Mouse (Mus musculus) leukemia stem cell, adult 10-12 weeks (primary cell): ENCODE measurements around the gene Nfe2. TPM values are rescaled to one million over a fixed set of nuclear protein-coding genes. Genes with fewer than 3 reads are reported as not detected.

ENCODE experiments used
- polyA plus RNA-seq: library from polyadenylated mRNA; stranded (reverse); fragments of >175 nt; gene quantifications from 2 replicates; pipeline ENCODE4 v1.2.3, GENCODE M21; 2012; ENCODE audit warnings: low replicate concordance

Gene Nfe2
- polyA plus RNA-seq: 83.4 and 89.7 TPM in 2 replicates

DNA sequence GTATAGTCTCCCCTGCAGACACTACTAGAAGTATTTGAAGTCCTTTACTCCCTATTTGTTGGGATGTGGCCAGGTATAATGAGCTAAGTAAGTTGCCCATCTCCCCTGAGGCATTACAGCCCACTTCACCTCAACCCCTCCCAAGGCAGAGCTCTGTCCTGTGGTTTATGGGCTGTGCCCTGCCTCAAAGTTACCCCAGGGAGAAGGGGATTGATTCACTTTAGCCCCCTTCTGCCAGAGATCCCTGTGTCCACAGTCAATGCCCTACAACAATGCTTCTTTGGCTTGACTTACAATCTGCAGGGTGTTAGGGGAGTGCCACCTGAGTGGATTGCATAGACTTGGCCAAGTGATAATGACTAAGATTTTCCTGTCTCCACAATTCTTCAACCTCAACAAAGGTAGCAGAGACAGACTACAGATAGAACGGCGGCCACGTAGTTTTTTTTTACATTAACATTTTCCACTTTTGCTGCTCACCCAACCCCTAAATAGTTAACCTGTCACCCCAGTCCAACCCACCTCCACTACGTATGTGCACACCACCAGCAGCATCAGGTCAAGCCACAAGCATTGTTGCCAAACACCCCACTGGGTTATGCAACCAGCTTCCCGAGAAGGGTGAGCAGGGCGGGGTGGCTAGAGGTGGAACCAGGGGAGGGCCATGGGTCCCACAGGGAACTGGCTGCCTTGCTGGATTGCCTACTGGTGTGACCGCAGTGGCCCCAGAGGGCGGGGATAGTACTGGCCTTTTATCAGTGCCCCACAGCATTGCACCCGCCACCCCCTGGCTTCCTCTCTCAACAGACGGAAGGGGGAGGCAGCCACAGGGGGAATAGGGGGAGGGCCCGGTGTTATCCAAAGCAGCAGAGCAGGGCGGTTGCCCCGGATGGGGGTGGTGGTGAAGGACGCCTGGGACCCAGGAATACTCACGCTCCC is at the start of gene Nfe2:
TSS of gene Nfe2 (minus strand) at position 614 of the 939 bp plus-strand sequence.

DNA sequence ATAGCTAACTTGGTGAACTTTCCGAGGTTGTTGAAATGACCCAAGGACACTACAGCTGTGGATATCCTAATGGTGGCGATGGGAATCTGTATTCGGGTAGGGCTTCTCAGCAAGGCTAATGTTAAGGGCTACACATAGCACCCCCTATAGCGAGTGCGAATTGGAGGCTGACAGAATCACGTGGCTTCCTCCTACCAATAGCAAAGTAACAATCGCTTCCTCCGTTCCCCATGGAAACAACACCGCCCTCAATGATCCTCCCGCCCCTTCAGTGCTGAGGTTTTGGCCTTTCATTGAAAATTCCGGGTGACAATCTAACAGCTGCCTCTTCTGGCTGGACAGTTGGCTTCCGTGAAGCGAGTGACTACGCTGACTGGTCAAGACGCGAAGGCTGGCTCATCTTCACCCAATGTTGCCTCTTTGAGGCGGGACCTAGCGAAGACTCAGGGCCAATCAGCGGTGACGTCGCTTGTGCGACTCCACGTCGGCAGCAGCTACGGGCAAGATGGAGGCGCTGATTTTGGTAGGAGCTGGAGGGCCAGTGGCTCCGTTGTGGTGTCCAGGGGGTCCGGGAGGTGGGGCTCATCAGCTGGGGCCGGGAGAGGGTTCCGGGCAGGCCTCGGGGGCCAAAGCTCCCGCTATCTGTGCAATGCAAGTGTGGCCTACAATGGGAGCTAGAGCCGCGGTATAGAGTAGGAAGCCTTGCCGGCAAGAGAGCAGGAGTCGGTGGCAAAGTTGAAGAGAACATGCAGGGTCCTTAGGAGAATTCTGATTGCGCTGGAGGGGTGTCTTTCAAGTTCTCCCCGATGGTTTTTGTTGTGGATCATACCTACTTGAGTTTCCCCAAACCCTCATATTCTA is 14.4 kb upstream of the Nfe2 start, which contains the start of gene Copz1:
TSS of gene Copz1 (plus strand) at position 296 of the 861 bp plus-strand sequence.

DNA sequence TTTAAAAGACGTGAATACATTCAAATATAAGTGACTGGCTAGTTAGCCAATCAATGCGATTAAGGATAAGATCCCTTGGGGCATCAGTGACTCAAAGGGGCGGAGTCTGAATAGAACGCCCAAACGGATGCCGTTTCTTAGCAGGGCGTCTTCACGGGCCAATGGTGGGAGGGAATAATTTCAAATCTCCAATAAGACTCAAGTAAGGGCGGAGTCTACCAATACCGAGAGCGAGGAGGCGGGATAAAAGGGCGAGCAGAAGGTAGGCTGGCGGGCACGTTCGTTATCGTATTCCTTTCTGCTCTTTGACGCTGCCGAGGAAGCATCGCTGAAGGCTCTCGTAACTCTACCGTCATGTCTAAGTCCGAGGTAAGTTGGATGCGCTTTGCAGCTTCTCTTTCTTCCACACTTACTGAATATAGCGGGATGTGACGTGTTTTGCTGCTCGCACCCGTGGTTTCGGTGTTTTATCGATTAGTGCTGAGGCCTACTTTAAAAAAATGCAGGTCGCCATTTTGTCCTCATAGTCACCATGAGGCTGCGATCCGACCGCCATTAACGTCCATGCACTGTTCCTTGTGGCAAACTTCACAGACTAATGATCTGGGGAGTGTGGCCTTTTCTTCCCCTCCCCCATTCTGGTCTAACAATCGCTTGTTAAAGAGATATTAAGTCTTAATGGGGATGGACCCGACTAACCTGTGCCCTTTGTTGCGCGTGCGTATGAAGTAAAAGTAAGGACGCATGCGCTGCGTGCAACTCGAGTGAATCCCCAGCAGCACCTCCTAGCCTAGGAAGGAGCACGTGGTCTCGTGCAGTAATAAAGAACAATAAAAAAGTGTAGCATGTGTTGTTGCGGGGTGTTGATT is 17.8 kb downstream of the Nfe2 start, which contains the start of gene Hnrnpa1:
TSS of gene Hnrnpa1 (plus strand) at position 273 of the 869 bp plus-strand sequence.

GRCm38 (mm10) chr15:103239685-103240159 is 18.5 kb downstream of the Nfe2 start, which contains the start of gene Cbx5:
Cbx5 (minus strand) TSS chr15:103239816.

Other genes starting within 250 kb of the Nfe2 start
- 0.55 TPM in 1 of 2 replicates, not detected in the other for gene Hoxc4, start 239.5 kb downstream of the Nfe2 start, polyA plus RNA-seq
- 1.9 TPM in 2 replicates for gene Smug1, start 91.3 kb downstream of the Nfe2 start, polyA plus RNA-seq
- gene Cbx5, start 18.6 kb downstream of the Nfe2 start, polyA plus RNA-seq: 3.3 and 8.9 TPM in 2 replicates
- gene Hnrnpa1, start 18.0 kb downstream of the Nfe2 start, polyA plus RNA-seq: 38.4 and 107 TPM in 2 replicates
- gene Copz1, start 14.3 kb upstream of the Nfe2 start, polyA plus RNA-seq: 10.5 and 45.1 TPM in 2 replicates
- 0.10 and 0.16 TPM in 2 replicates for gene Gpr84, start 52.2 kb upstream of the Nfe2 start, polyA plus RNA-seq
- 400 and 549 TPM in 2 replicates for gene Zfp385a, start 81.7 kb upstream of the Nfe2 start, polyA plus RNA-seq
- gene Itga5, start 108.4 kb upstream of the Nfe2 start, polyA plus RNA-seq: 17.7 and 39.6 TPM in 2 replicates
- not detected in 2 replicates for gene Gtsf1, start 172.1 kb upstream of the Nfe2 start, polyA plus RNA-seq
- gene Gtsf2, start 190.1 kb upstream of the Nfe2 start, polyA plus RNA-seq: not detected in 2 replicates
- gene Nckap1l, start 195.4 kb upstream of the Nfe2 start, polyA plus RNA-seq: 3.1 and 9.3 TPM in 2 replicates
- gene Pde1b, start 244.6 kb upstream of the Nfe2 start, polyA plus RNA-seq: 3.5 and 6.1 TPM in 2 replicates